Mouse (Mus musculus): ENCODE results near the gene Tns3.
A peak's percentile ranks its signal among the peaks of the same experiment; 100 is the strongest.

Tns3 gene

GRCm38 (mm10) chr11:8664393-8664743 lies at the start of gene Tns3:
Tns3 (minus strand) TSS chr11:8664535.
- ATAC-seq (ENCODE audit: low TSS enrichment) = peak; percentile 32; the same call in 1 of the 2 replicates

GRCm38 (mm10) chr11:8706246-8707041 lies 42.1 kb upstream of the Tns3 start:
- peak; percentile 62; the same call in 1 of the 2 replicates for ATAC-seq (ENCODE audit: low TSS enrichment)

GRCm38 (mm10) chr11:8705156-8705555 lies 40.8 kb upstream of the Tns3 start:
- no peak for ATAC-seq (ENCODE audit: low TSS enrichment)

- no peak for ATAC-seq (ENCODE audit: low TSS enrichment)
Observed at GRCm38 (mm10) chr11:8703876-8704275, 39.5 kb upstream of the Tns3 start.

- no peak for ATAC-seq (ENCODE audit: low TSS enrichment)
Observed at GRCm38 (mm10) chr11:8702532-8702886, 38.2 kb upstream of the Tns3 start.

- ATAC-seq (ENCODE audit: low TSS enrichment) = no peak
Observed at GRCm38 (mm10) chr11:8701845-8702531, 37.7 kb upstream of the Tns3 start.

GRCm38 (mm10) chr11:8701400-8701799 lies 37.1 kb upstream of the Tns3 start:
- ATAC-seq (ENCODE audit: low TSS enrichment) = no peak

- no peak for ATAC-seq (ENCODE audit: low TSS enrichment)
Observed at GRCm38 (mm10) chr11:8700641-8701221, 36.4 kb upstream of the Tns3 start.

- ATAC-seq (ENCODE audit: low TSS enrichment) = no peak
Observed at GRCm38 (mm10) chr11:8699777-8700176, 35.4 kb upstream of the Tns3 start.

- ATAC-seq (ENCODE audit: low TSS enrichment) = no peak
Observed at GRCm38 (mm10) chr11:8697670-8698069, 33.3 kb upstream of the Tns3 start.

GRCm38 (mm10) chr11:8694096-8694495 lies 29.8 kb upstream of the Tns3 start:
- no peak for ATAC-seq (ENCODE audit: low TSS enrichment)

GRCm38 (mm10) chr11:8692536-8693471 lies 28.5 kb upstream of the Tns3 start:
- no peak for ATAC-seq (ENCODE audit: low TSS enrichment)

GRCm38 (mm10) chr11:8692162-8692535 lies 27.8 kb upstream of the Tns3 start:
- no peak for ATAC-seq (ENCODE audit: low TSS enrichment)

- ATAC-seq (ENCODE audit: low TSS enrichment) = peak; percentile 50; the same call in 1 of the 2 replicates
Observed at GRCm38 (mm10) chr11:8691605-8692004, 27.3 kb upstream of the Tns3 start.

- no peak for ATAC-seq (ENCODE audit: low TSS enrichment)
Observed at GRCm38 (mm10) chr11:8690633-8691032, 26.3 kb upstream of the Tns3 start.

- ATAC-seq (ENCODE audit: low TSS enrichment) = no peak
Observed at GRCm38 (mm10) chr11:8689515-8689914, 25.2 kb upstream of the Tns3 start.

- no peak for ATAC-seq (ENCODE audit: low TSS enrichment)
Observed at GRCm38 (mm10) chr11:8688907-8689306, 24.6 kb upstream of the Tns3 start.

GRCm38 (mm10) chr11:8686501-8686900 lies 22.2 kb upstream of the Tns3 start:
- ATAC-seq (ENCODE audit: low TSS enrichment) = no peak

- no peak for ATAC-seq (ENCODE audit: low TSS enrichment)
Observed at GRCm38 (mm10) chr11:8686061-8686460, 21.7 kb upstream of the Tns3 start.

GRCm38 (mm10) chr11:8685195-8685594 lies 20.9 kb upstream of the Tns3 start:
- no peak for ATAC-seq (ENCODE audit: low TSS enrichment)

- no peak for ATAC-seq (ENCODE audit: low TSS enrichment)
Observed at GRCm38 (mm10) chr11:8684262-8684661, 19.9 kb upstream of the Tns3 start.

GRCm38 (mm10) chr11:8681356-8681755 lies 17.0 kb upstream of the Tns3 start:
- no peak for ATAC-seq (ENCODE audit: low TSS enrichment)
